Mouse (Mus musculus) kidney, adult 2 months (tissue): Measurements from ENCODE around the gene Nsrp1. TPM values are rescaled to one million over a fixed set of nuclear protein-coding genes. Genes with fewer than 3 reads are reported as not detected.

Source experiments
- DNase-seq: peaks from one replicate; pipeline ENCODE4 v3.0.0; 2021
- H3K27ac ChIP-seq: fragments of 200-500 bp; 2 replicates; pipeline ENCODE4 v1.5.1; 2012; ENCODE audit warnings: low read depth, low read length, control low read depth, inconsistent platforms; ENCODE audit not compliant: insufficient read depth
- H3K27me3 ChIP-seq: fragments of 200-500 bp; replicated peaks from 2 replicates; pipeline ENCODE4 v1.6.1; 2012; ENCODE audit warnings: mild to moderate bottlenecking, moderate library complexity, low read length, inconsistent platforms; ENCODE audit not compliant: control insufficient read depth, insufficient read depth
- H3K36me3 ChIP-seq: fragments of 200-500 bp; 2 replicates; pipeline ENCODE4 v1.6.1; 2012; ENCODE audit warnings: mild to moderate bottlenecking, moderate library complexity, low read length, inconsistent platforms; ENCODE audit not compliant: control insufficient read depth, insufficient read depth
- H3K4me1 ChIP-seq: fragments of 200-500 bp; 2 replicates; pipeline ENCODE4 v1.6.1; 2011; ENCODE audit warnings: low read length; ENCODE audit not compliant: control insufficient read depth, insufficient read depth
- H3K4me3 ChIP-seq: fragments of 200-500 bp; 2 replicates; pipeline ENCODE4 v1.5.1; 2011; ENCODE audit warnings: mild to moderate bottlenecking, low read depth, low read length, control low read depth; ENCODE audit not compliant: insufficient read depth
- CTCF ChIP-seq: fragments of 200-500 bp; conservative IDR thresholded peaks from 2 replicates; pipeline ENCODE4 v1.5.1; 2011; ENCODE audit warnings: low read depth, mild to moderate bottlenecking, control low read depth, low read length, moderate library complexity, mixed read lengths; ENCODE audit not compliant: insufficient read depth, insufficient read length
- POLR2A ChIP-seq: fragments of 200-500 bp; IDR thresholded peaks from one replicate; pipeline ENCODE4 v1.6.1; 2011; ENCODE audit warnings: low read depth, low read length, control low read depth
- WGBS: fragments of 180-500 bp; shearing (Covaris S2); methylation state at CpG from one replicate; pipeline ENCODE4 v1.1.7; 2018; 5-methylcytosine and 5-hydroxymethylcytosine counted together
- polyA plus RNA-seq: library from polyadenylated mRNA; depleted of rRNA; stranded (reverse); fragments of >200 nt; gene quantifications from 2 replicates; pipeline ENCODE4 v1.2.3, GENCODE M21; 2012; rRNA removed

Gene Nsrp1
- polyA plus RNA-seq, 1 experiment, result 1.8 TPM

DNA sequence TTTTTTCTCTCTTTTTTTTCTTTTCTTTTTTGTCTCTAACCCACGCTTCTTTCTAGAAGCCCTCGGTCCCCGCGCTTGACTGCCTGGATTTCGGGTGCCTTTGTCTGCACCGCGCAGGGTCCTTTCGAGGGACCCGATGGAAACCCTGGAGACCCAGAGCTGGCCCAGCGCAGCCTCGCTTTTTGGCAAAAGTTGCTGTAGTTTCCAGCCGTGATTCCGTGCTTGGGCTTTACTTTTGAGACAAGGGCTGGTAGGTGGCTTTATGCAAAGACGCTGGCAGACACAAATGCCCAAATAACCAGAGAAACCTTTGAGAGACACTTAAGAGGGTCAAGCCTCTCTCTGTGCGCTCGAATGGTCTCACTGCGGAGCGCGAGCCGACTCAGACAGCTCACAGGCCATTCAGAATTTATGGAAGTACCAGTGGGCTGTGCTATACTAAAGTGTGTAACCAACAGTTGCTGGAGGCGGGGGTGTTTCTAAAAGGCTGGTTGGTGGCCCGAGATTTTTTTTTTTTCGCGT lies 79.5 kb downstream of the Nsrp1 start:
- no peak overlapping the region for H3K27ac ChIP-seq
- H3K36me3 ChIP-seq, result no peaks in the 10 kb centered on the region
- peaks cover 2% of the 10 kb centered on the region; the same call in 1 of the 2 replicates for H3K27me3 ChIP-seq
- 0 out of 2 replicates have a peak, but pooled peaks cover 3% of the 10 kb centered on the region for H3K4me1 ChIP-seq
- peak overlapping the region; percentile 22; the same call in 1 of the 2 replicates for H3K4me3 ChIP-seq
- 8% methylated on average over 24 of the region's 24 CpGs for WGBS
- no peak for TF ChIP-seq POLR2A
- TF ChIP-seq CTCF, result no peak
- DNase-seq, result no peak

DNA sequence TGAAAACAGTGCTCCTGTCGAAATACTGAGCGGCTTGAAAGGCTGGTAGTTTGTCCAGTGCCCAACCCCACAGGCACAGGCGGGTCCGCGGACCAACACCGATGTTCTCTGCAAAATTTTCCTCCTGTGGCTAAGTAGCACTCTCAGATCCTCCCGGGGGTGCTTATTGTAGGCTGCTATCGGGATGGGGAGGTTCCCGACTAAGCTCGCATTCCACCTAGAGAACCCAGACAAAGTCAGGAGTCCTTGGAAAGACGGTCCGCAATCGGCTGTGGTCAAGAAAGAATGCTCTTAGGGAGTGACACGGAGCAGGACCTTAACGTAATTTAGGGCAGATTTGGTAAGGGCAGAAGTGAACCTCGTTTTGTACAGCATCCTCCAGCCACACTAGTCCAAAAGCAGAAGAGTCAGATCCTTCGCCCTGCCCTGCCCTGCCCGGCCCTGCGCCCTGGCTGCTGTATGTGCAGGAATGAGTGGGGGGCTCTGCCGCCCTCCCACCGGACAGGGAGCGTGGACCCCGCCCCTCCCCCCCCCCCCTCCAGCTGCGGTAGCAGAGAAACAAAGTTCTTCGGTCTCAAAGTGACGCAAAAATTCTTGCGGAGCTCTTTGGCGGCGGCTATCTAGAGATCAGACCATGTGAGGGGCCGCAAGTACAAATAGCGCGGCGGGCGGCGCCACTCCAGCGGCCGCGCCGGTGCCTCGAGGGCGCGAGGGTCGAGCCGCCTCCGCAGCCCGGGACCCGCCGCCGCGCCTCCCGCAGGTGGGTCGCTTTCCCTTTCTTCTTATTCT lies 80.1 kb downstream of the Nsrp1 start, which contains the start of gene Slc6a4:
Slc6a4 (plus strand) TSS at position 688 of the 789 bp plus-strand sequence.
- Histone ChIP-seq H3K4me1 (0 out of 2 replicates have a peak, but pooled peaks cover 3% of the 10 kb centered on the region), H3K36me3 (no peaks in the 10 kb centered on the region), H3K27ac (no peak within 1 kb of the TSS), H3K27me3 (peaks cover 2% of the 10 kb centered on the region; the same call in 1 of the 2 replicates), H3K4me3 (peak within 1 kb of the TSS; percentile 47)
- DNase-seq, result no peak
- WGBS, result under 1% methylated on average over 52 of the region's 52 CpGs
- no peak for TF ChIP-seq POLR2A
- TF ChIP-seq CTCF, result no peak

DNA sequence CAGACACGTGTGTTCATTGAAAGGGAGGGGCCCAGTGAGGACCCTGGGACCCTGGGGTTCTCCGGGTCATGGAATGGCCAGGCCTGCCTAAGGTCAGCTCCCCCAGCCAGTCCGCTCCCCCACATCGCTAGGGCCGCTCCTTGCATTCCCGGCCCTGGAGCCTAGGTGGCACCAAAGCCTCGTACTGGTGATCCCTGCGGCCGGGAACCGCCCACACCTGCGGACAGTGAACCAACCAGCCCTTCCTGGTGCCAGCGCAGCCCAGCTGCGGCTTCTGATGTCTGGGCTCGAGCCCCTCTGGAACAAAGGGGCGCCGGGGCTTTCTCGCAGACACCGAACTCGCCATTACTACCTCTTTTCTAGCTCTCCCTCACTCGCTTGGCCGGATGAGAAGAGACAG lies 80.9 kb downstream of the Nsrp1 start:
- DNase-seq, result peak; percentile 83
- peaks cover 2% of the 10 kb centered on the region; the same call in 1 of the 2 replicates for H3K27me3 ChIP-seq

GRCm38 (mm10) chr11:76995966-76996672 lies 82.1 kb downstream of the Nsrp1 start:
- H3K4me3 ChIP-seq, result 0 out of 2 replicates have a peak overlapping the region, but pooled peaks have one; percentile 7
- H3K27me3 ChIP-seq, result peaks cover 2% of the 10 kb centered on the region; the same call in 1 of the 2 replicates
- H3K36me3 ChIP-seq, result no peaks in the 10 kb centered on the region
- H3K4me1 ChIP-seq, result 0 out of 2 replicates have a peak, but pooled peaks cover 3% of the 10 kb centered on the region
- H3K27ac ChIP-seq, result peak overlapping the region; percentile 62
- WGBS, result 51% methylated on average over 20 of the region's 20 CpGs
- TF ChIP-seq POLR2A (no peak), CTCF (no peak)
- DNase-seq, result peak; percentile 20

More for the DNA sequence above, 80.9 kb downstream of the Nsrp1 start:
- Histone ChIP-seq H3K27ac (no peak overlapping the region), H3K36me3 (no peaks in the 10 kb centered on the region), H3K4me1 (0 out of 2 replicates have a peak, but pooled peaks cover 3% of the 10 kb centered on the region), H3K4me3 (peak overlapping the region; percentile 47)
- 2% methylated on average over 21 of the region's 21 CpGs for WGBS
- TF ChIP-seq CTCF (peak; percentile 93), POLR2A (no peak)

Other genes with a start within 250 kb of the Nsrp1 start
- gene Cpd, start 231.4 kb downstream of the Nsrp1 start, polyA plus RNA-seq, result 28.6 and 30.5 TPM in 2 replicates
- gene Tmigd1, start 176.3 kb downstream of the Nsrp1 start, polyA plus RNA-seq, result 36.1 and 39.0 TPM in 2 replicates
- 26.1 and 27.8 TPM in 2 replicates for gene Blmh, start 153.6 kb downstream of the Nsrp1 start, polyA plus RNA-seq
- 12.8 and 14.6 TPM in 2 replicates for gene Slc6a4, start 79.8 kb downstream of the Nsrp1 start, polyA plus RNA-seq
- gene Efcab5, start 110.5 kb upstream of the Nsrp1 start, polyA plus RNA-seq, result 0.17 and 0.42 TPM in 2 replicates
- gene Ssh2, start 137.9 kb upstream of the Nsrp1 start, polyA plus RNA-seq, result 5.4 and 6.1 TPM in 2 replicates